Mouse (Mus musculus) heart, adult 18-20 months (tissue): ENCODE data around the gene Hist2h3b. TPM values are rescaled to one million over a fixed set of nuclear protein-coding genes. Genes with fewer than 3 reads are reported as not detected.
"Not testable (repeated sequence)": the region's sequence is repeated elsewhere in the genome, so short reads cannot be mapped to it uniquely, and the experiment has no call there.

Source experiments
- DNase-seq, 2 experiments: peaks; one replicate each; pipeline ENCODE4 v3.0.0; 2021 to 2022; ENCODE audit warnings: mixed read lengths in 1 of 2
- total RNA-seq, 2 experiments: library from RNA; stranded (reverse); gene quantifications; 2 replicates each; pipeline ENCODE4 v1.2.3; 2021

Gene Hist2h3b
- total RNA-seq, 2 experiments from 2014 or later, result 16.8 to 21.7 TPM

DNA sequence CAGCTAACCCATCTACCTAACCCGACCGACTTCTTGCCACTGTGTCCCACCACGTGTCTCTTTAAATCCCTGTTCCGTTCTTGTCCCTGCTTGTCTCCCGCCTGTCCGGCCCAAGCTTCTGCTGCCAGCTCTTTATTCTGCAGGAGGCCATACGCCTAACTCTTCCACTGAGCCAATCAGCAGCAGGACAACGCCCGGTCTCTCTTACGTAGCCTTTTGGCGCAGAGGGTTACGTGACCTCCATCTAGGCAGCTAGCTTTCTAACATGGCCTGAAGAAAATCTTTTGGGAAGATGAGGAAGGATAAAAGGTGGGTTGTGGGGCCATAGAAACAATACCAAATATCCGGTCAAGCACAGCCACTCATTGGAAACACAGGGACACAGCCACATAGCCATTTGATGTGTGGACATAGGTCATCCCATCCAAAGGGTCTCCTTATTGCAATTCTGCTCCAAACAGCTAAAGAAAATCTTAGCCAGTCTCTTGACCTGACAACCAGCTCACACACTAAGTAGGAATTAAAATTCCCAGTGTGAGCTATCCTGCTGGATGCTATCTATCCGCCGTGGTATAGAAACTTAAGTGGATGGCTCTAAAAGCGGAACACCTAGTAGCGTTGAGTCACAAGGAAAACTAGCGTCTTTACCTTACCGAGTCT is 6.1 kb upstream of the Hist2h3b start:
- DNase-seq, result peak; percentile 92 to 95

DNA sequence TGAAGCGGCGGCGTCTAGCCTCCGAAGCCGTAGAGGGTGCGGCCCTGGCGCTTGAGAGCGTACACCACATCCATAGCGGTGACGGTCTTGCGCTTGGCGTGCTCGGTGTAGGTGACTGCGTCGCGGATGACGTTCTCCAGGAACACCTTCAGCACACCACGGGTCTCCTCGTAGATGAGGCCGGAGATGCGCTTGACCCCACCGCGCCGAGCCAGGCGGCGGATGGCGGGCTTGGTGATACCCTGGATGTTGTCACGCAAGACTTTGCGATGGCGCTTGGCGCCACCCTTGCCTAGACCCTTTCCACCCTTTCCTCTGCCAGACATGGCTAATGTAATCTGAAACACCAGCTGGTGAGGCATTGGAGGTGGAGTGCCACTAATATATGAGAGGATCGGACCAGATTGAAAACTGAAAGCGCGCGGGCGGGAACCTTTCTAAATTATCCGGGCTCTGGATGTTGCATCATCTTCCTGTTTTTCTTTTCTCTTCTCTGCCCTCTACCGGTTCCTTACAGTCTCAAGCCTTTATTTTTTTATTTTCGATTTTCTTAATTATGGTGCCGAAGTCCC is 5.4 kb upstream of the Hist2h3b start, which contains the start of gene Hist2h4:
Hist2h4 (minus strand) TSS at position 333 of the 572 bp plus-strand sequence.
- DNase-seq, result peak; percentile 98 to 99

DNA sequence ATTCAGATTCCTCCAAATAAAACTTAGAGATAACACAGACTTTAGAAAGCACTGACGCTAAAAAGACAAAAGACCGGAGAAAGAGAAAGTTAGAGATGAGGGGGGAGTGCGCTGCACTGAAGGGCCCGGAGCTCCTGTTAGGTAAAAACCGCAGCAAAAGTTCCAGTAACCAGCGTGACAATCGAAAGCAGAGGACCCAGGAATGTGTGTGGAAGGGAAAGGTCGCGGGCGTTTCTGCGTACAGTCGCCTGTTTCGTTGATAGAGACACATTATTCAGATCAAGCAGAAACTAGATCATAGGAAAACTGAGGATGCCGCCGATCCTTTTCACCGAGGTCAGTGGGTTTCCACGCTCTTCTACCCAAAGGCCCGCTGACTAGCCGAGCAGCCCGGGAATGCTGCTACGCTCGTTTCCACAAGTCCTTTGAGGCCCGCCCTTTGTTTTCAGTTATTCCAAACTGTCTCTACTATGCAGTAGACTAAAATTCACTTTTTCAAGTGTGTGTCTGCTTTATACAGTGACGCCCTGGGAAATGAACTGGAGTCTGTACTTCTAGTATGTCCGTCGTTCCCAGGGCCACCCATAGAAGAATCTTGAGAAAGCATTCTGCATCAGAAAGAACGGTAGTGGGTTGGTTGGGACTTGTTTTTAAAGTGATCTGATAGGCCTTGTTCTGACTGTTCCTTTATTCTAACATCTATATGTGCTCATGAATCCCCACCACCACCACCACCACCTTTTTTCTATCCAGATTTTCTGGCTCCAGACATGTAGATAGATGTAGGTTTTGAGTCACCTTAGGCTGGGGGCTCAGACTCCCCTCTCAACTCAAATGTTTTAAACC is 4.7 kb upstream of the Hist2h3b start:
- DNase-seq, result peak in 1 of 2 experiments; percentile 82

DNA sequence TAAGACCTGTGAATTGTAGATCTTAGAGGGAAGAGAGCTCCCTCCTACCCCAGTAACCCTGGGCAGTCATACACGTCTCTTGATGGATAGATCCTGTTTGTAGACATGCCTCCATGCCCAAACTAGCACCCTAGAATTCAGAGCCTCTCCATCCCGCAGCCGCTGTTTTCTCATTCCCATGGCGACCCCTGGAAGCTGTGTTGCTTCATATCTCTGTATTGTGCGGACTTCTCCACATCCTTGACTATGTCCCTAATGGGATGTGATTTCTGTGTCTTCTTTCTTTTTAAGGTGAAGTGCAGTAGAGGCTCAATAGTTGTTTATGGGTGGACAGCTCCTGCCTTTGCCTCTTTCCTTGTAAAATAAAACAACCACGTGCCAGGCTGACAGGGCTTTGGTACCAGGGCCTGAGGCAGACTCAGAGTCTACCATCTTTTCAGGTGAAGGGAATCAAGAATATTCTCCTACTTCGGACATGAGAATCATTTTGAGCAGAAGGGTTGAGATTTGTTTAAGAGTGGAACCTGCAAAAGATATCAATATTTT is 4.0 kb upstream of the Hist2h3b start:
- DNase-seq, result peak in 1 of 2 experiments; percentile 38

DNA sequence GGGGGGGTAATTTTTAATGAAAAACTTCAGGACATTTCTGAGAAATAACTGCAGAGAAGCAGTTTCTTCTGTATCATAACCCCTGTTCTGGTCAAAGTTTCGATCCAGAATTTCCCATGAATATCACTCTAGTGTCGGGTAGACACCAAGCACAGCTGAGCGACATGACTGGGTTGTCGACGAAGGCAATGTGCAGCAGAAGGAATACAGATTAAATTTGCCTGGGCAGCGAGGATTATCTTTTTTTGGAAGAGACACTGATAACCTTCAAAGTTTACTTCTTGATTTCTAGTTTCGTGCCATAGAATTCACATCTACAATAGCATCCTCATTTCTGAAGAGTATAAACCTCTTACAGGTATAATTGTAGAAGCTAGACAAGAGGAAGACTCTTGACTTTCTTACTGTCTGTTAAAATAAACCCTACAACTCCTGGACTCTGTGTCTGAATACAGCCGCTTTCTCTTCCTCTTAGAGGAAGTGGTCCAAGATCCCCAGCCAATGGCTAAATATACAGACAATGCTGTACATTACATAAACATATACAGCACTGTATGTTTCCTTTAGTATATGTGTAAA is 2.2 kb upstream of the Hist2h3b start:
- no peak for DNase-seq

DNA sequence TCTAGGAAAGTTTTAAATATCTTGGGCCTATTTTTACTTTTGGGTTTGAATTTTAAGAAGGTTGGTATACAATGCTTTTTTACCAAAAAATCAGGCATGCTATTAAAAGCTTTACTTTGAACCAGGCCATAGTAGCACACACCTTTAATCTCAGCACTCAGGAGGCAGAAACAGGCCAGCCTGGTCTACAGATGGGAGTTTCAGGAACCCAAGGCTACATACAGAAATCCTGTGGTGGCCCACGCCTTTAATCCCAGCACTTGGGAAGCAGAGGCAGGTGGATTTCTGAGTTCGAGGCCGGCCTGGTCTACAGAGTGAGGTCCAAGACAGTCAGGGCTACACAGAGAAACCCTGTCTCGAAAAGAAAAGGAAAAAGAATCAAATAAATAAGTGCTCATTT is 913 bp upstream of the Hist2h3b start:
- no peak for DNase-seq

DNA sequence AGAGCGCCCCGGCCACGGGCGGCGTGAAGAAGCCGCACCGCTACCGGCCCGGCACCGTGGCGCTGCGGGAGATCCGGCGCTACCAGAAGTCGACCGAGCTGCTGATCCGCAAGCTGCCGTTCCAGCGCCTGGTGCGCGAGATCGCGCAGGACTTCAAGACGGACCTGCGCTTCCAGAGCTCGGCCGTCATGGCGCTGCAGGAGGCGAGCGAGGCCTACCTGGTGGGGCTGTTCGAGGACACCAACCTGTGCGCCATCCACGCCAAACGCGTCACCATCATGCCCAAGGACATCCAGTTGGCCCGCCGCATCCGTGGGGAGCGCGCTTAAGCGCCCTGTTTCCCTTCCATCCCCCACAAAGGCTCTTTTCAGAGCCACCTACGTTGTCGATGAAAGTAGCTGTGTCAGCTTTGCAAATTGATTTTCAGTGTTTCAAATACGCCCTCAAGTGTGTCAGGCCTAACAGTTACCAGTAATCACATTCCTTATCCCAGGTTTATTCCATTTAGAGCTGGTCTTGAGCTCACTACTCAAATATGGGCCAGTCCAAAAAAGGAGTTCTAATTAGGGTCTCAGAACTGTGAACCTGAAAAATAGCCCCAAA is 423 bp downstream of the Hist2h3b start:
- not testable (repeated sequence) for DNase-seq

DNA sequence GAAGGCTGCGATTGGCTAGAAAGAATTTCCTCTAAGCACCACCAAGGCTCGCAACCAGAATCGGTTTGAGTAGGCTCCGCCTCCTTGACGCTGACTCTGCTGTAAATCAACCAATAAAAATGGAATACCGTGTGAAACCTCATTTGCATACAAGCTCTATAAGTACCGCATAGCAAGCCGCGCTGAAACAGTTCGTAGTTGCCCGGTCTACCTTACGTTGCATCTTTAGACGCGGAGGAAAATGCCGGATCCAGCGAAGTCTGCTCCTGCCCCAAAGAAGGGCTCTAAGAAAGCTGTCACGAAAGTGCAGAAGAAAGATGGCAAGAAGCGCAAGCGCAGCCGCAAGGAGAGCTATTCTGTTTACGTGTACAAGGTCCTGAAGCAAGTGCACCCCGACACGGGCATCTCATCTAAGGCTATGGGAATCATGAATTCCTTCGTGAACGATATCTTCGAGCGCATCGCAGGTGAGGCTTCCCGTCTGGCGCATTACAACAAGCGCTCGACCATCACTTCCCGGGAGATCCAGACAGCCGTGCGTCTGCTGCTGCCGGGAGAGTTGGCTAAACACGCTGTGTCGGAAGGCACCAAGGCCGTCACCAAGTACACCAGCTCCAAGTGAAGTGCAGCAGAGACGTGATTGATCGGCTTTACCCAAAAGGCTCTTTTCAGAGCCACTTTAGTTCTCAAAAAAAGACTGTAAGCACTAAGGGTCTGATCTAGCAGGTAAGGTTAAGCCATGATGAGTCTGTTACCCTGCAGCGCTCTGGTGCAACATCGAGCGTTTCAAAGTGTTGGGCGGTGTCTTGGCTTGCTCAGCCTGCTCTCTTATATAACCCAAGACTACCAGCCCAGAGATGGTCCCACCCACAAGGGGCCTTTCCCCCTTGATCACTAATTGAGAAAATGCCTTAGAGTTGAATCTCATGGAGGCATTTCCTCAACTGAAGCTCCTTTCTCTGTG is 1.3 kb downstream of the Hist2h3b start, which contains the start of gene Hist2h2bb:
Hist2h2bb (plus strand) TSS at position 242 of the 964 bp plus-strand sequence.
- DNase-seq, result peak; percentile 94 to 97

DNA sequence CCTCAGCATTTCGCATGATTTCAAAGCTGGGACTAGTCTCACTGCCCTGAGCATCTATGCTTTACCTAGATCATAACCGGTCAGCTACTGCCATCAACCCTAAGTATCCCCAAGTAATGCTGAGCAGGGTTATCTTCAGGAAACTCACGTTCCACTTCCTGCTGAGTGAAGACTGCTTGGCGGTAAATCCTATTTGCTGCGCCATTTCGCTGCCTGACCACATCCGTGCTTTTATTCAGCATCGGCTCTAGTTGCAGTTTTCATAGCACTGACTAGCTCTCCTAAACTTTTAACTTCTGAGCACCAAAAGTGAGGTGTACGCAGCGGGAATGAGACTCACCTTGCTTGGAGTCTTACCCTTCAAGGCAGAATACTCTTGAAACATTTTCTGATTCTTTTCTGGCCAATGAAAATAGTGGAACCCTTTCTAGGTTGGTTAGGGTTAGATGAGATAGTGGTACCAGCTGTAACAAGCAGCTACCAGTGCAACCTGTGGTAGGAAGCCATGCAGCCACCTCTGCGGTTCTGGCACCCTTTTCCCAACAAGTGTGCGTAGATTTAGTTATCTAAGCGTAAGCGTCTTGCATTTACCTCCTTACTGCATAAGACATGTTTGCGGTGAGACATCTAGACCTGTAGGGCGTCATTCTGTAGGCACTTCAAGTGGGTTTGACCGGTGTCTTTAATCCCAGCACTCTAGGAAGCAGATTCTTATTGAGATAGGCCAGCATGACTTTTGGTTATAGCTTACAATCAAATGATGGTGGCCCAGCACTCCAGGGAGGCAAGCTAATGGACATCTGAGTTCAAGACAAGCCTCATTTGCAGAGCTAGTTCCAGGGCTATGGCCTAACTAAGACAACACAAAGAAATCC is 5.4 kb downstream of the Hist2h3b start:
- peak in 1 of 2 experiments; percentile 21 for DNase-seq

DNA sequence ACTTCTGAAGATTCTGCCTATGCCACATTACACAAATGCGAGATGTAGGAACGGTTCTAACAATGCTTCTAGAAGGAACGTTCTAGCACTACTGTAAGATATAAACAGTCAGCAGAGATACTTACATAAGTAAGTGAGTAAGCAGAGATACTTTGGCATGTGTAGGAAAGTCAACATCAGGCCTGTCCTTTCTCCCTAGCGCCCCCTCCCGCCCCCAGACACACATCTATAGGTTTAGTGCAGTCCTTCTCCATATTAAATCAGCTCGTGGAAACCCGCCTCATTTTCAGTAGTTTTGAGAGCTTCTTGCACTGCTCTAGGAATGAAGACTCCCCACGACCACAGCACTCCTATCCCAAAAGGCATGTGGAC is 9.0 kb downstream of the Hist2h3b start:
- no peak for DNase-seq

DNA sequence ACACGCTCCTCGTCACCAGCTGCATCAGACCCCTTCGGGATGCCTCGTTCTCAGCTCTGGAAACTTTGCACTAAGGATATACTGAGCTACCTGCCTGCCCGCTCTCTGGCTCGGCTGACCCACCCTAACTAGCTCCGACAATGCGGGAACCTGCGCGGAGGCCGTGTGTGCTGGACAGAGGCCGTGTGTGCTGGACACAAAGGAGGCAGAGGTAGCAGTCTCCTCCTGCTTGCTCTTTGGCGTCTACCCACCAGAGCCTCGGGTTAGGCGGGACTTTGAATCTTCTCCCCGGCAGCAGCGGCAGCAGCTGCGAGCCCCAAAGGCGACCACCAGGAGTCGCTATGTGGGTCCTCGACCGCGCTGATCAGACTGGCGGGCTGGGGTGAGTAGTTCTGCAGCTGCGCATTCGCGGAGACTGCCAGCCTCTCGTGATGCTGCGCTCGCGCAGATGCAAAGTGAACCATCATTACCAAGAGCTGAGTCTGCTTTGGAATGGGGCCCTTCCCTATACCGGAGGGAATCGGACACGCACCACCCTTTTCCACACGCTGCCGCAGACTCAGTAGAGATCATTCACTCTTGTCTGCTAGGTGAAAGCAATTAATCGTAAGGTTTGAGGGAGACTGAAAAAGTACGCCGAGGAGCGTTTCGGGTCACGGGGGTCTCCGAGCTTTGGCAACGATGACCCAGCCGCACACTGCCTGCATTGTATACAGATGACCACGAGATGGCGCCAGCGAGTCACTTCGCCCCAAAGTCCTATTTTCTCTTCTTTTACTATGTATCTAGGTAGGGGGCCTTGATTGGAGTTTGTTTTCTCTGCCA is 9.6 kb downstream of the Hist2h3b start:
- peak; percentile 88 to 94 for DNase-seq

DNA sequence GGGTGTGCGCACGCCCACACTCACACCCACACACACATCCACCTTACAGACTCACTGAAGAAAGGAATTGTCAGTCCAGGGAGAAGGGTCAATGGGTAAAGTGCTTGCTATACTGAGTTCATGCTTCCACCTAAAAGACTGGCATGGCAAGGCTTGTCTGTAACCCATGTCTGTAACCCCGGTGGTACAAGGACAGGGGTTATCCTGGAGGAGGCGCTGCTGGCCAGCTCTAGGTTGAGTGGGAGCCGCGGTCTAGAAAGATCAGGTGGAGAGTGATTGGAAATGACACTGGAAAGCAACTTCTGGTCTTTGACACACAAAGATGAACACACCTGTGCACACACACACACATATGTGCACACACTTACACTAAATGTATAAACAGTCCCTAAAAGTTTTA is 12.2 kb downstream of the Hist2h3b start:
- DNase-seq, result no peak

DNA sequence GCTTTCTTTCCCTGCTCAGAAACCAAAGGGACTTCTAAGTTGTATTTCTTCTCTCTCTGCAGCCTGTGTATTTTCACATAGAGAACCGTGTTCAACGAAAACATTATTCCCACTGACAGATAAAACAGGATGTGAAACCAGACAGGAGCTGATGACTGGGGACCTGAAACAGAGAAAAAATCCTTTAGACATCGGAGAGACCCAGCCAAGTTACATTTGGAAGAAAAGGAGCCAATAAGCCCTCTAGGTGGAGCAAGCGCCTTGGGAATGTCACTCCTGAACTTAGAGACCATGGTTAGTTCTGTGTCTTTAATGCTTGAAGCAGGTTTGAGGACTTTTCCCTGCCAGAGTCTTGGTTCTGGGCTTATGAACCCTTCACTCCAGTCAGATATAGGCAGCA is 16.0 kb downstream of the Hist2h3b start:
- peak in 1 of 2 experiments; percentile 31 for DNase-seq

DNA sequence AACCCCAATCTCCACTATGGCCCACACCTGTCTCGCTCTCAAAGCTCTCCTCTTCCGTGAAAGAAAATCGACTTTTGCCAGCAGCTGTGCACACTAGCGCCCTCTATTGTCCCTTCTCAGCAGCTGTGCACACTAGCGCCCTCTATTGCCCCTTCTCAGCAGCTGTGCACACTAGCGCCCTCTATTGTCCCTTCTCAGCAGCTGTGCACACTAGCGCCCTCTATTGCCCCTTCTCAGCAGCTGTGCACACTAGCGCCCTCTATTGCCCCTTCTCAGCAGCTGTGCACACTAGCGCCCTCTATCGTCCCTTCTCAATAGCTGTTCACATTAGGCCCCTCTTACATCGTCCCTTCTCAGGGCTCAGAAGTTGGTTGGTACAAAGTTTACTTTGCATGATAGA is 18.9 kb downstream of the Hist2h3b start:
- DNase-seq, result not testable (repeated sequence)

DNA sequence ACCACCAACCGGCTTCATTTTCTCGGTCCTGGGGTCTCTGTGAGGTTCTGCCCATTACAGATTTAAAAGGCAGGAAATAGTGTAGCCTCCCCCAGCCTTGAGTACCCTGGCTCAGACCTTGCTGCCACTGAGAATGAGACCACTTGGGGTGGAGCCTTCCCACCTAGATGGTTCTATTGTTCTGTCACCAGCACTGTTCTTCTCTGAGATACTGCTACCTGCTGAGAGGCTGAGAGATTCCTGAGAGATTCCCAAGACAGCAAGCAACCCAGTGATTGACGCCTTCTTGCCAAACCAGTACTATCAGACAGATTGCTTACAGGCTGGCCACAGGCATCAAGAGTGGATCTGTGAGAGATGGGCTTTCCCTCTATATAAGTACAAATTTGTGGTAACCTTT is 20.7 kb downstream of the Hist2h3b start:
- no peak for DNase-seq

DNA sequence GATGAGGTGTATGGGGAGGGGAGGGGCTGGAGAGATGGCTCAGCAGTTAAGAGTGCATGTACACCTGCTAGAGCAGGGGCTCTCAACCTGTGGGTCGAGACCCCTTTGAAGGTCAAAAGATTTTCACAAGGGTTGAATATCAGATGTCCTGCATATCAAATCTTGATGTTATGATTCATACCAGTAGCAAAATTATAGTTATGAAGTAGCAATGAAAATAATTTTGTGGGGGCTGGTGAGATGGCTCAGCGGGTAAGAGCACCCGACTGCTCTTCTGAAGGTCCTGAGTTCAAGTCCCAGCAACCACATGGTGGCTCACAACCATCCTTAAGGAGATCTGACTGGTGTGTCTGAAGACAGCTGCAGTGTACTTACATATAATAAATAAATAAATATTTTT is 22.3 kb downstream of the Hist2h3b start:
- DNase-seq, result not testable (repeated sequence)

DNA sequence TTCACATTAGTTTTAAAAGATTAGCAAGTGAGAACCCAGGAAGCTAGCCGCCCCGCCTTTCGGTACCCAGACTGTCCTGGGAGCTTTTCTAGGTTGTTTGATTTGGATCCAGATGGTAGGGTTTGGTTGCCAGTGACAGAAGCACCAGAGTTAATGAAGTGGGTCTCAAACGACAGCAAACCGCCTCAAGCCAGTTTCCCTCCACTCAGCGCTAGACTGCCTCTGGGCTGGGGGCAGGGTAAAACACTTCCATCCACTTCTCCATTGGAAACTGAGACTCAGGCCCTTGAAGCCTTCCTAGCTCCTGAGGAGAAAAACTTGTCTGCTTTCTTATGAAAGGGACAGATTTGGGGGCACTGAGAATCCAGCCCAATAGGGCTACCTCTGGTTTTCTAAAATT is 24.2 kb downstream of the Hist2h3b start:
- DNase-seq, result no peak

DNA sequence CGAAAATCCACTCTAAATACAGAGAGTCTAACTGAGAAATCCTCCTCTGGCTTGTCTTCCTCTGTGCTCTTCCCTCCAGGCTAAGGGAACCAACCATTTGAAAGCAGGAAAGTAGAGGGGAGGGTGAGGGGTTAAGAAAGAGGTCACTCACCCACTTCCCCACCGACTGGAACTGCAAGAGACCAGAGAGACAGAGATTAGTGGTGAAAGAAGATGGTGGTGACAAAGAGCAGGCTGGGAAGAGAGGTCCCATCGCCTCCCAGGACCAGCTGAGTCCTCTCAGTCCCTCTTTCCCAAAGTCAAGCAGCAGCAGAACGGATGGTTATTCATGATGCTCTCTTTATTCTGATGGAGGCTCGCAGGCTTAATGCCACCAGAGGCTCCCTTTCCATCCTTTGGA is 24.9 kb downstream of the Hist2h3b start:
- DNase-seq, result no peak

DNA sequence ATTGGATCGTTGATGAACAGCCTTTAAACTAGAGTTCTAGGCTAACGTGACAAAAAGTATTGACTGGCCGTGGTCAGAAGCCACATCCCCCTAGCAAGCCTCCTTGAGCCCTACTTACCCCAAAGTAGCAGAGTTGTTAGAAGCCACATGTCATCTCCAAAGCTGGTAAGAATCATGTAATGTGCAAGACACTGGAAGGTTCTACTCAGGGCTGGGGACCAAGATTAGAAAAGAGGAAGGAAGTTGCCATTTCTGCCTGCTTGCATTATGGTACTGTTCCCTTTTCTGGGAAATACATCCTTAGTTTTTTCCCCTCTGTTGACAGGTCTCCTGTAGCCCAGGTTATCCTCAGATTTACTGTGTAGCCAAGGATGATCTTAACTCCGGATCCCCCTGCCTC is 25.3 kb downstream of the Hist2h3b start, which contains the start of gene Fcgr1:
Fcgr1 (minus strand) TSS at position 183 of the 400 bp plus-strand sequence.
- peak in 1 of 2 experiments; percentile 34 for DNase-seq
